Mouse (Mus musculus): Measurements from ENCODE around the gene Mettl24. TPM values are rescaled to one million over a fixed set of nuclear protein-coding genes. Genes with fewer than 3 reads are reported as not detected.

Gene Mettl24
- polyA plus RNA-seq, 1 experiment: 0.98 TPM

GRCm38 (mm10) chr10:40672587-40673296, 10.3 kb upstream of the Mettl24 start:
- Histone ChIP-seq H3K4me3 (ENCODE audit: control insufficient read depth, low read depth, low read length) (peak overlapping the region; percentile 21), H3K27me3 (ENCODE audit: control insufficient read depth, insufficient read depth, low read length) (no peaks in the 10 kb centered on the region), H3K4me1 (ENCODE audit: control insufficient read depth, insufficient read depth, low read length) (peaks cover 3% of the 10 kb centered on the region), H3K36me3 (ENCODE audit: control insufficient read depth, insufficient read depth, low read length) (no peaks in the 10 kb centered on the region), H3K27ac (ENCODE audit: control insufficient read depth, insufficient read depth, low read depth, low read length) (no peak overlapping the region)
- TF ChIP-seq POLR2A (IDR thresholded peaks at IDR 0.05; ENCODE audit: control insufficient read depth, low read depth, low read length) (no peak), CTCF (IDR thresholded peaks at IDR 0.05; ENCODE audit: control insufficient read depth, insufficient read depth, insufficient replicate concordance, low read depth, low read length) (no peak)

- no peaks in the 10 kb centered on the region for H3K36me3 ChIP-seq (ENCODE audit: control insufficient read depth, insufficient read depth, low read length)
- H3K27ac ChIP-seq (ENCODE audit: control insufficient read depth, insufficient read depth, low read depth, low read length): no peak overlapping the region
- peak overlapping the region; percentile 21 for H3K4me3 ChIP-seq (ENCODE audit: control insufficient read depth, low read depth, low read length)
- no peaks in the 10 kb centered on the region for H3K27me3 ChIP-seq (ENCODE audit: control insufficient read depth, insufficient read depth, low read length)
- H3K4me1 ChIP-seq (ENCODE audit: control insufficient read depth, insufficient read depth, low read length): peaks cover 3% of the 10 kb centered on the region
- TF ChIP-seq CTCF (IDR thresholded peaks at IDR 0.05; ENCODE audit: control insufficient read depth, insufficient read depth, insufficient replicate concordance, low read depth, low read length) (no peak), POLR2A (IDR thresholded peaks at IDR 0.05; ENCODE audit: control insufficient read depth, low read depth, low read length) (no peak)
Observed at GRCm38 (mm10) chr10:40673297-40673665, 9.8 kb upstream of the Mettl24 start.

GRCm38 (mm10) chr10:40674151-40674550, 8.9 kb upstream of the Mettl24 start:
- peak overlapping the region; percentile 73 for H3K4me3 ChIP-seq (ENCODE audit: control insufficient read depth, low read depth, low read length)
- no peak for TF ChIP-seq CTCF (IDR thresholded peaks at IDR 0.05; ENCODE audit: control insufficient read depth, insufficient read depth, insufficient replicate concordance, low read depth, low read length)
- TF ChIP-seq POLR2A (IDR thresholded peaks at IDR 0.05; ENCODE audit: control insufficient read depth, low read depth, low read length): no peak

GRCm38 (mm10) chr10:40675921-40676320, 7.2 kb upstream of the Mettl24 start:
- no peaks in the 10 kb centered on the region for H3K27me3 ChIP-seq (ENCODE audit: control insufficient read depth, insufficient read depth, low read length)
- H3K36me3 ChIP-seq (ENCODE audit: control insufficient read depth, insufficient read depth, low read length): no peaks in the 10 kb centered on the region
- H3K27ac ChIP-seq (ENCODE audit: control insufficient read depth, insufficient read depth, low read depth, low read length): no peak overlapping the region
- peaks cover 3% of the 10 kb centered on the region for H3K4me1 ChIP-seq (ENCODE audit: control insufficient read depth, insufficient read depth, low read length)
- peak overlapping the region; percentile 23 for H3K4me3 ChIP-seq (ENCODE audit: control insufficient read depth, low read depth, low read length)
- TF ChIP-seq CTCF (IDR thresholded peaks at IDR 0.05; ENCODE audit: control insufficient read depth, insufficient read depth, insufficient replicate concordance, low read depth, low read length): no peak

More at GRCm38 (mm10) chr10:40674151-40674550, 8.9 kb upstream of the Mettl24 start:
- no peaks in the 10 kb centered on the region for H3K36me3 ChIP-seq (ENCODE audit: control insufficient read depth, insufficient read depth, low read length)
- H3K27ac ChIP-seq (ENCODE audit: control insufficient read depth, insufficient read depth, low read depth, low read length): no peak overlapping the region
- no peaks in the 10 kb centered on the region for H3K27me3 ChIP-seq (ENCODE audit: control insufficient read depth, insufficient read depth, low read length)
- peaks cover 3% of the 10 kb centered on the region for H3K4me1 ChIP-seq (ENCODE audit: control insufficient read depth, insufficient read depth, low read length)

- TF ChIP-seq POLR2A (IDR thresholded peaks at IDR 0.05; ENCODE audit: control insufficient read depth, low read depth, low read length) (no peak), CTCF (IDR thresholded peaks at IDR 0.05; ENCODE audit: control insufficient read depth, insufficient read depth, insufficient replicate concordance, low read depth, low read length) (no peak)
- Histone ChIP-seq H3K36me3 (ENCODE audit: control insufficient read depth, insufficient read depth, low read length) (no peaks in the 10 kb centered on the region), H3K27ac (ENCODE audit: control insufficient read depth, insufficient read depth, low read depth, low read length) (no peak overlapping the region), H3K4me3 (ENCODE audit: control insufficient read depth, low read depth, low read length) (no peak overlapping the region), H3K27me3 (ENCODE audit: control insufficient read depth, insufficient read depth, low read length) (no peaks in the 10 kb centered on the region), H3K4me1 (ENCODE audit: control insufficient read depth, insufficient read depth, low read length) (peaks cover 3% of the 10 kb centered on the region)
Observed at GRCm38 (mm10) chr10:40678477-40678876, 4.6 kb upstream of the Mettl24 start.

GRCm38 (mm10) chr10:40682470-40682869, 612 bp upstream of the Mettl24 start:
- Histone ChIP-seq H3K4me3 (ENCODE audit: control insufficient read depth, low read depth, low read length) (no peak overlapping the region), H3K27me3 (ENCODE audit: control insufficient read depth, insufficient read depth, low read length) (no peaks in the 10 kb centered on the region), H3K4me1 (ENCODE audit: control insufficient read depth, insufficient read depth, low read length) (peaks cover 3% of the 10 kb centered on the region), H3K27ac (ENCODE audit: control insufficient read depth, insufficient read depth, low read depth, low read length) (no peak overlapping the region), H3K36me3 (ENCODE audit: control insufficient read depth, insufficient read depth, low read length) (no peaks in the 10 kb centered on the region)
- no peak for TF ChIP-seq POLR2A (IDR thresholded peaks at IDR 0.05; ENCODE audit: control insufficient read depth, low read depth, low read length)
- TF ChIP-seq CTCF (IDR thresholded peaks at IDR 0.05; ENCODE audit: control insufficient read depth, insufficient read depth, insufficient replicate concordance, low read depth, low read length): no peak

- TF ChIP-seq CTCF (IDR thresholded peaks at IDR 0.05; ENCODE audit: control insufficient read depth, insufficient read depth, insufficient replicate concordance, low read depth, low read length) (no peak), POLR2A (IDR thresholded peaks at IDR 0.05; ENCODE audit: control insufficient read depth, low read depth, low read length) (no peak)
- Histone ChIP-seq H3K36me3 (ENCODE audit: control insufficient read depth, insufficient read depth, low read length) (no peaks in the 10 kb centered on the region), H3K4me1 (ENCODE audit: control insufficient read depth, insufficient read depth, low read length) (peaks cover 3% of the 10 kb centered on the region), H3K27me3 (ENCODE audit: control insufficient read depth, insufficient read depth, low read length) (no peaks in the 10 kb centered on the region), H3K4me3 (ENCODE audit: control insufficient read depth, low read depth, low read length) (no peak overlapping the region), H3K27ac (ENCODE audit: control insufficient read depth, insufficient read depth, low read depth, low read length) (no peak overlapping the region)
Observed at GRCm38 (mm10) chr10:40683868-40684253, 779 bp downstream of the Mettl24 start.
